In genomic region chr13:53755046-53755615, GRCm38 (mm10) we compare ENCODE assay signal across 12 mouse cellular contexts.
DNase-seq lines count a peak whose midpoint lies in the region; ATAC-seq and TF ChIP-seq lines count a peak whose summit lies in the region.
"Had no signal": no experiment of that assay in that cellular context is flagged by ENCODE, and none has a peak within 500 bp of the region (broad histone marks: within the 10 kb centered on the region; RNA-seq: fewer than 3 reads in every experiment).

No protein-coding gene starts in this region.

- TF ChIP-seq POLR2A in brain, embryonic 14.5 days (IDR thresholded peaks at IDR 0.05; ENCODE audit: borderline replicate concordance, extremely low read depth, insufficient read depth, insufficient read length, poor library complexity, severe bottlenecking): no peak

- H3K9me3 ChIP-seq in heart, embryonic 11.5 days (replicated peaks; ENCODE audit: control insufficient read depth, low read length): no peaks in the 10 kb centered on the region
- no peaks in the 10 kb centered on the region for H3K9me3 ChIP-seq in embryonic facial prominence, embryonic 11.5 days (replicated peaks; ENCODE audit: control insufficient read depth, low read length)
- no peaks in the 10 kb centered on the region for H3K9me3 ChIP-seq in midbrain, embryonic 12.5 days

- H3K27ac ChIP-seq in heart, embryonic 11.5 days (ENCODE audit: low read depth, low read length): peak overlapping the region; percentile 66
- H3K27ac ChIP-seq in embryonic facial prominence, embryonic 11.5 days (replicated peaks; ENCODE audit: low read depth, low read length): 0 out of 2 replicates have a peak overlapping the region, but pooled peaks have one; percentile 16
- 0 out of 2 replicates have a peak overlapping the region, but pooled peaks have one; percentile 35 for H3K27ac ChIP-seq in midbrain, embryonic 12.5 days (replicated peaks)
- H3K27ac ChIP-seq: gastrocnemius, adult 2 months; hindbrain, postnatal 0 days had no signal

- no peaks in the 10 kb centered on the region for H3K36me3 ChIP-seq in heart, embryonic 11.5 days (ENCODE audit: control insufficient read depth, insufficient read depth, low read length)
- no peaks in the 10 kb centered on the region for H3K36me3 ChIP-seq in embryonic facial prominence, embryonic 11.5 days (replicated peaks; ENCODE audit: control insufficient read depth, insufficient read depth, low read depth, low read length)
- no peaks in the 10 kb centered on the region for H3K36me3 ChIP-seq in midbrain, embryonic 12.5 days

- peak overlapping the region; percentile 46 for H3K4me2 ChIP-seq in heart, embryonic 11.5 days
- peak overlapping the region; percentile 7; the same call in 1 of the 2 replicates for H3K4me2 ChIP-seq in embryonic facial prominence, embryonic 11.5 days (ENCODE audit: low read depth, low read length)
- no peak overlapping the region for H3K4me2 ChIP-seq in midbrain, embryonic 12.5 days (replicated peaks)

- intact Hi-C loops in heart, postnatal 25 days (cut with DNase I): no loop called here

- no peak for DNase-seq in heart, postnatal 25 days (ENCODE audit: low spot score)
- DNase-seq in brain, embryonic 14.5 days (ENCODE audit: low read depth): peak; percentile 74
- DNase-seq in embryonic facial prominence, embryonic 11.5 days (ENCODE audit: low spot score): peak; percentile 58
- no peak for DNase-seq in ovary, adult 18-20 months (ENCODE audit: low spot score)
- no peak for DNase-seq in thymus, postnatal 4 days
- DNase-seq: cerebellum, adult 9-11 months; gastrocnemius, adult 2 months; layer of hippocampus, adult 9-11 months had no signal

- peaks cover 20% of the 10 kb centered on the region for H3K4me1 ChIP-seq in heart, embryonic 11.5 days (ENCODE audit: control insufficient read depth, insufficient read depth, low read length)
- H3K4me1 ChIP-seq in embryonic facial prominence, embryonic 11.5 days (ENCODE audit: control insufficient read depth, insufficient read depth, low read length): no peaks in the 10 kb centered on the region
- H3K4me1 ChIP-seq in midbrain, embryonic 12.5 days: peaks cover 18% of the 10 kb centered on the region

- peaks cover 5% of the 10 kb centered on the region; the same call in 1 of the 2 replicates for H3K27me3 ChIP-seq in heart, embryonic 11.5 days (ENCODE audit: control insufficient read depth, insufficient read depth, low read length)
- H3K27me3 ChIP-seq in embryonic facial prominence, embryonic 11.5 days (ENCODE audit: control insufficient read depth, insufficient read depth, low read length): no peaks in the 10 kb centered on the region
- no peaks in the 10 kb centered on the region for H3K27me3 ChIP-seq in midbrain, embryonic 12.5 days

- no peak for TF ChIP-seq CTCF in brain, embryonic 14.5 days (IDR thresholded peaks at IDR 0.05; ENCODE audit: borderline replicate concordance, extremely low read depth, insufficient read depth, insufficient read length)

- no peak overlapping the region for H3K9ac ChIP-seq in heart, embryonic 11.5 days (ENCODE audit: low read depth, low read length)
- no peak overlapping the region for H3K9ac ChIP-seq in embryonic facial prominence, embryonic 11.5 days (replicated peaks; ENCODE audit: low read length)
- no peak overlapping the region for H3K9ac ChIP-seq in midbrain, embryonic 12.5 days (replicated peaks)

- H3K4me3 ChIP-seq in heart, embryonic 11.5 days (ENCODE audit: low read depth, low read length): no peak overlapping the region
- no peak overlapping the region for H3K4me3 ChIP-seq in embryonic facial prominence, embryonic 11.5 days (ENCODE audit: low read depth, low read length)
- H3K4me3 ChIP-seq in midbrain, embryonic 12.5 days: no peak overlapping the region
- H3K4me3 ChIP-seq: erythroblast, embryonic 14.5 days; gastrocnemius, adult 2 months had no signal

- 24% methylated on average over 11 of the region's 11 CpGs for WGBS in heart, embryonic 11.5 days (ENCODE audit: insufficient replicate concordance)
- WGBS in embryonic facial prominence, embryonic 11.5 days: 37% methylated on average over 11 of the region's 11 CpGs
- WGBS in midbrain, embryonic 12.5 days: 51% methylated on average over 11 of the region's 11 CpGs

- ATAC-seq in heart, embryonic 11.5 days (replicated peaks; ENCODE audit: insufficient number of reproducible peaks, low FRiP score, low TSS enrichment): no peak
- no peak for ATAC-seq in embryonic facial prominence, embryonic 11.5 days (replicated peaks; ENCODE audit: insufficient number of reproducible peaks, low FRiP score, low TSS enrichment, low read depth)
- ATAC-seq in midbrain, embryonic 12.5 days (ENCODE audit: low FRiP score, low read depth): no peak
- ATAC-seq: hindbrain, postnatal 0 days had no signal

Comparison
In these comparisons a context has a peak if more than half of its experiments do, and no peak if none do; other contexts are left out.
1. H3K27ac ChIP-seq: peak in every context shown above with its lines; median percentile 66 in heart, embryonic 11.5 days; 35 in midbrain, embryonic 12.5 days; 16 in embryonic facial prominence, embryonic 11.5 days.
2. DNase-seq: peak in brain, embryonic 14.5 days (single experiment) and embryonic facial prominence, embryonic 11.5 days (single experiment); none in heart, postnatal 25 days (single experiment), ovary, adult 18-20 months (single experiment) and thymus, postnatal 4 days (single experiment).